Mouse (Mus musculus): Measurements from ENCODE around the gene Cnksr3. TPM values are rescaled to one million over a fixed set of nuclear protein-coding genes. Genes with fewer than 3 reads are reported as not detected.

Cnksr3 gene
- 10.5 and 11.8 TPM in 2 replicates for polyA plus RNA-seq (2012; rRNA removed)

- Histone ChIP-seq H3K27ac (ENCODE audit: insufficient read depth, low read depth, low read length) (peak within 1 kb of the TSS; percentile 77), H3K36me3 (ENCODE audit: control insufficient read depth, insufficient read depth, low read length) (no peaks in the 10 kb centered on the region), H3K4me1 (ENCODE audit: control insufficient read depth, insufficient read depth, low read length) (peaks cover 24% of the 10 kb centered on the region), H3K4me3 (ENCODE audit: insufficient read depth, low read depth, low read length) (peak within 1 kb of the TSS; percentile 82), H3K27me3 (replicated peaks; ENCODE audit: control insufficient read depth, insufficient read depth, low read length) (no peaks in the 10 kb centered on the region)
- peak; percentile 98 for DNase-seq
- TF ChIP-seq POLR2A (IDR thresholded peaks at IDR 0.05; ENCODE audit: low read depth, low read length) (peak; percentile 88), CTCF (conservative IDR thresholded peaks at IDR 0.05; ENCODE audit: insufficient read depth, insufficient read length, low read depth, low read length) (no peak)
- WGBS: under 1% methylated on average over 74 of the region's 74 CpGs
Observed at GRCm38 (mm10) chr10:7211696-7212482, at the start of gene Cnksr3. TSS of gene Cnksr3 (minus strand) at chr10:7212237.

- no peak overlapping the region for H3K4me3 ChIP-seq (ENCODE audit: insufficient read depth, low read depth, low read length)
- peak overlapping the region; percentile 74 for H3K27ac ChIP-seq (ENCODE audit: insufficient read depth, low read depth, low read length)
- WGBS: 41% methylated on average over 10 of the region's 10 CpGs
- H3K4me1 ChIP-seq (ENCODE audit: control insufficient read depth, insufficient read depth, low read length): peaks cover 18% of the 10 kb centered on the region
- no peaks in the 10 kb centered on the region for H3K36me3 ChIP-seq (ENCODE audit: control insufficient read depth, insufficient read depth, low read length)
- peak; percentile 28 for DNase-seq
- TF ChIP-seq POLR2A (IDR thresholded peaks at IDR 0.05; ENCODE audit: low read depth, low read length) (no peak), CTCF (conservative IDR thresholded peaks at IDR 0.05; ENCODE audit: insufficient read depth, insufficient read length, low read depth, low read length) (no peak)
- no peaks in the 10 kb centered on the region for H3K27me3 ChIP-seq (replicated peaks; ENCODE audit: control insufficient read depth, insufficient read depth, low read length)
Observed at GRCm38 (mm10) chr10:7260166-7261108, 48.4 kb upstream of the Cnksr3 start.

- Histone ChIP-seq H3K36me3 (ENCODE audit: control insufficient read depth, insufficient read depth, low read length) (no peaks in the 10 kb centered on the region), H3K4me1 (ENCODE audit: control insufficient read depth, insufficient read depth, low read length) (peaks cover 18% of the 10 kb centered on the region), H3K4me3 (ENCODE audit: insufficient read depth, low read depth, low read length) (no peak overlapping the region), H3K27ac (ENCODE audit: insufficient read depth, low read depth, low read length) (peak overlapping the region; percentile 24; the same call in 1 of the 2 replicates), H3K27me3 (replicated peaks; ENCODE audit: control insufficient read depth, insufficient read depth, low read length) (no peaks in the 10 kb centered on the region)
- WGBS: 29% methylated on average over 5 of the region's 5 CpGs
- DNase-seq: peak; percentile 76
- TF ChIP-seq CTCF (conservative IDR thresholded peaks at IDR 0.05; ENCODE audit: insufficient read depth, insufficient read length, low read depth, low read length) (no peak), POLR2A (IDR thresholded peaks at IDR 0.05; ENCODE audit: low read depth, low read length) (no peak)
Observed at GRCm38 (mm10) chr10:7258607-7259006, 46.6 kb upstream of the Cnksr3 start.

- Histone ChIP-seq H3K27me3 (replicated peaks; ENCODE audit: control insufficient read depth, insufficient read depth, low read length) (no peaks in the 10 kb centered on the region), H3K36me3 (ENCODE audit: control insufficient read depth, insufficient read depth, low read length) (no peaks in the 10 kb centered on the region), H3K27ac (ENCODE audit: insufficient read depth, low read depth, low read length) (no peak overlapping the region), H3K4me3 (ENCODE audit: insufficient read depth, low read depth, low read length) (no peak overlapping the region), H3K4me1 (ENCODE audit: control insufficient read depth, insufficient read depth, low read length) (no peaks in the 10 kb centered on the region)
- no peak for DNase-seq
- TF ChIP-seq POLR2A (IDR thresholded peaks at IDR 0.05; ENCODE audit: low read depth, low read length): no peak
- TF ChIP-seq CTCF (conservative IDR thresholded peaks at IDR 0.05; ENCODE audit: insufficient read depth, insufficient read length, low read depth, low read length): no peak
- WGBS: 56% methylated on average over 2 of the region's 2 CpGs
Observed at GRCm38 (mm10) chr10:7250455-7250854, 38.4 kb upstream of the Cnksr3 start.

- no peak for TF ChIP-seq POLR2A (IDR thresholded peaks at IDR 0.05; ENCODE audit: low read depth, low read length)
- TF ChIP-seq CTCF (conservative IDR thresholded peaks at IDR 0.05; ENCODE audit: insufficient read depth, insufficient read length, low read depth, low read length): no peak; the same call in 1 of the 2 replicates
Observed at GRCm38 (mm10) chr10:7234601-7235000, 22.6 kb upstream of the Cnksr3 start.

GRCm38 (mm10) chr10:7217551-7218127, 5.6 kb upstream of the Cnksr3 start:
- Histone ChIP-seq H3K4me1 (ENCODE audit: control insufficient read depth, insufficient read depth, low read length) (peaks cover 7% of the 10 kb centered on the region), H3K36me3 (ENCODE audit: control insufficient read depth, insufficient read depth, low read length) (no peaks in the 10 kb centered on the region), H3K27me3 (replicated peaks; ENCODE audit: control insufficient read depth, insufficient read depth, low read length) (no peaks in the 10 kb centered on the region), H3K27ac (ENCODE audit: insufficient read depth, low read depth, low read length) (no peak overlapping the region), H3K4me3 (ENCODE audit: insufficient read depth, low read depth, low read length) (no peak overlapping the region)
- DNase-seq: peak; percentile 74
- TF ChIP-seq POLR2A (IDR thresholded peaks at IDR 0.05; ENCODE audit: low read depth, low read length): no peak
- no peak for TF ChIP-seq CTCF (conservative IDR thresholded peaks at IDR 0.05; ENCODE audit: insufficient read depth, insufficient read length, low read depth, low read length)
- 72% methylated on average over 3 of the region's 3 CpGs for WGBS

More at GRCm38 (mm10) chr10:7234601-7235000, 22.6 kb upstream of the Cnksr3 start:
- no peak overlapping the region for H3K4me3 ChIP-seq (ENCODE audit: insufficient read depth, low read depth, low read length)
- 0 out of 2 replicates have a peak, but pooled peaks cover 3% of the 10 kb centered on the region for H3K4me1 ChIP-seq (ENCODE audit: control insufficient read depth, insufficient read depth, low read length)
- no peaks in the 10 kb centered on the region for H3K27me3 ChIP-seq (replicated peaks; ENCODE audit: control insufficient read depth, insufficient read depth, low read length)
- no peaks in the 10 kb centered on the region for H3K36me3 ChIP-seq (ENCODE audit: control insufficient read depth, insufficient read depth, low read length)
- DNase-seq: peak; percentile 32
- 32% methylated on average over 5 of the region's 5 CpGs for WGBS
- no peak overlapping the region for H3K27ac ChIP-seq (ENCODE audit: insufficient read depth, low read depth, low read length)

All from kidney, adult 2 months (tissue).